Mouse (Mus musculus) C2C12 (cell line): ENCODE data around the gene Abhd12.

Experiments used
- CEBPB ChIP-seq: IDR thresholded peaks from one replicate; pipeline ENCODE4 v1.6.1; 2011; ENCODE audit warnings: low read depth, mild to moderate bottlenecking, control low read depth, moderate library complexity
- CTCF ChIP-seq: IDR thresholded peaks from one replicate; pipeline ENCODE4 v1.5.1; 2011; ENCODE audit not compliant: control insufficient read depth, insufficient read depth, insufficient read length
- MYOG ChIP-seq: IDR thresholded peaks from one replicate; pipeline ENCODE4 v1.6.1; 2011; ENCODE audit not compliant: control insufficient read depth, insufficient read length; ENCODE audit errors: extremely low read depth
- USF1 ChIP-seq: IDR thresholded peaks from one replicate; pipeline ENCODE4 v1.6.1; 2011; ENCODE audit warnings: low read depth, mild to moderate bottlenecking, control low read depth, moderate library complexity

GRCm38 (mm10) chr2:150842049-150842461 lies 62.5 kb downstream of the Abhd12 start:
- TF ChIP-seq CTCF, result no peak
- no peak for TF ChIP-seq USF1
- TF ChIP-seq MYOG, result no peak
- no peak for TF ChIP-seq CEBPB
